Mouse (Mus musculus) erythroblast, embryonic 14.5 days (primary cell): ENCODE results near the gene Copg1. TPM values are rescaled to one million over a fixed set of nuclear protein-coding genes. Genes with fewer than 3 reads are reported as not detected.

ENCODE experiments used
- H3K27me3 ChIP-seq: 2 replicates; pipeline ENCODE4 v1.6.1; 2012; ENCODE audit warnings: inconsistent platforms; ENCODE audit not compliant: control insufficient read depth
- H3K36me3 ChIP-seq: 2 replicates; pipeline ENCODE4 v1.6.1; 2012; ENCODE audit warnings: mild to moderate bottlenecking, inconsistent platforms; ENCODE audit not compliant: control insufficient read depth
- H3K4me1 ChIP-seq: 2 replicates; pipeline ENCODE4 v1.6.1; 2012; ENCODE audit warnings: inconsistent platforms; ENCODE audit not compliant: control insufficient read depth
- H3K4me3 ChIP-seq: replicated peaks from 2 replicates; pipeline ENCODE3; 2012; ENCODE audit warnings: moderate library complexity, mild to moderate bottlenecking, inconsistent platforms
- H3K9me3 ChIP-seq: 2 replicates; pipeline ENCODE4 v1.6.1; 2012; ENCODE audit warnings: low read length, inconsistent platforms, mixed read lengths; ENCODE audit not compliant: control insufficient read depth
- GATA1 ChIP-seq: IDR thresholded peaks from 2 replicates; pipeline ENCODE4 v1.6.1; 2012; ENCODE audit warnings: low read length, inconsistent platforms, mixed read lengths
- TAL1 ChIP-seq: IDR thresholded peaks from 3 replicates; pipeline ENCODE4 v1.6.1; 2012; ENCODE audit warnings: low read length, inconsistent platforms, mixed read lengths
- polyA plus RNA-seq: library from polyadenylated mRNA; stranded (reverse); fragments of >175 nt; gene quantifications from 2 replicates; pipeline ENCODE4 v1.2.3, GENCODE M21; 2012

Copg1 gene
- polyA plus RNA-seq, 1 experiment = 0.85 TPM

DNA sequence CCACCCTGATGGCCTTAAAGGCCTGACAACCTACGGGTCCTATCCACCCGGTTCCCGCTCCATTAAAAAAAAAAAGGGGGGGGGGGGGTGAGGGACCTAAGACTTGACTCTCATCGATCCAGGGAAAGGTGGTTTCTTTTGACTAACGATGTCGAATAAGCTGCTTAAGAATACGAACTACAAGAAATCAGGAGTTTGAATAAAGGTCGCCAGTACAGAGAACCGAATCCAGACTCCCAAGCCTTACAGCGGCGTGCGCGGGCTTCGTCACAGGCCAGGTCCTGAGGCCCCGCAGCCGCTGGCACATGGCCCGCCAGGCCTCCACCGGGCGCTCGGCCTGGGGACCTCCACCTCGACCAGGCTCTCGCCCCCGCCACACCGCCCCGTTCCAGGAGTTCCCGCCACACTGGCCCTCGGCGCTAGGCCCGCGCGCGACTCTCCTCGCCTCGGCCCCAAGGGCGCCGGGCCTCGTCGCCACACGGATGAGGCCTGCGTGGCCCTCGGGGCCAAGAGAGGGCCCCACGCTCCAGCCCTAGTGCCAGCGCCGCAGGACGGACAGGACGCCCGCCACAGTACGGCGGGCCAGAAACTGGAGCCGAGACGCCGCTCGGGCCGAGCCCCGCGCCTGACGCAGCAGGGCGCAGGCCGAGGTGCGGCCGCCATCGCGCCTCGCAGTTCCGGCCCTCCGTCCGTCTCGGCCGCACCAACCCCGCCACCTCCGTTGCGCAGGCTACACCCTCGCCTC lies 37.3 kb upstream of the Copg1 start:
- H3K4me3 ChIP-seq = peak overlapping the region; percentile 100
- no peaks in the 10 kb centered on the region for H3K27me3 ChIP-seq
- peaks cover 41% of the 10 kb centered on the region for H3K36me3 ChIP-seq
- no peak for TF ChIP-seq TAL1
- TF ChIP-seq GATA1 = no peak
- H3K4me1 ChIP-seq = peaks cover 63% of the 10 kb centered on the region
- no peaks in the 10 kb centered on the region for H3K9me3 ChIP-seq

DNA sequence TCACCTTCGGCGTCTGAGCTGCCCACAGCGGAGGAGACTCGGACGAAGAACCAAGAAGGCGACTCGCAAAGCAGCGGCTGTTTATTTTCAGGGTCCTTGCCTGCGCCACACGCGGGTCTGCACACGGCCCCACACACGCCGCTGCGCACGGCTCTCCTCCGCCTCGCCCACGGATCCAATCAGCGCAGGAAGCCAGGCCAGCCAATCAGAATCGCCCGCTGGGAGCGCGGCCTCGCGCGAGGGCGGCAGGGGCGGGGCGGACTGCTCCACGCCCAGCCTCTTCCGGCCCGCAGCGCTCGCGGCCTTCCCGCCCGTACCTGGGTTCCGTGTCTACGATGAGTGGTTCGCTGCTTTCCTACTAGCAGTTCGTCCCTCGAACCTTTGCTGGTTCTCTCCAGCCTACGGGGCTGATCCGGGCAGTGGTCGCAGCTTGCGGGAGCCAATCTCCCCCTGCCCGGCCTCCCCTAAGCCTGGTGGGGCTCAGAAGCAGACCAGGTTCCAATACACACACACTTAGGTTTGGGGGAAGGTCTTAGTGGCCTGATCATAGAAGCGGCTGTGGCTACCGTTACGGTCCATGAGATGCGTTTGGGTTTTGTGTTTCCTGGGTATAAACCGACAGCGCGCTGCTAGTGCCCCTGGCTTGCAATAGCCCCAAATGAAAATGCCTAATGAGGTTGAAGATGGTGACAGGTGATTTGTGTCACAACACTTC lies 36.6 kb upstream of the Copg1 start, which contains the start of gene Cnbp:
TSS of gene Cnbp (minus strand) at position 207 of the 715 bp plus-strand sequence.
- TF ChIP-seq TAL1 (no peak), GATA1 (no peak)
- Histone ChIP-seq H3K36me3 (peaks cover 34% of the 10 kb centered on the region), H3K27me3 (no peaks in the 10 kb centered on the region), H3K9me3 (no peaks in the 10 kb centered on the region), H3K4me1 (peaks cover 62% of the 10 kb centered on the region), H3K4me3 (peak within 1 kb of the TSS; percentile 100)

DNA sequence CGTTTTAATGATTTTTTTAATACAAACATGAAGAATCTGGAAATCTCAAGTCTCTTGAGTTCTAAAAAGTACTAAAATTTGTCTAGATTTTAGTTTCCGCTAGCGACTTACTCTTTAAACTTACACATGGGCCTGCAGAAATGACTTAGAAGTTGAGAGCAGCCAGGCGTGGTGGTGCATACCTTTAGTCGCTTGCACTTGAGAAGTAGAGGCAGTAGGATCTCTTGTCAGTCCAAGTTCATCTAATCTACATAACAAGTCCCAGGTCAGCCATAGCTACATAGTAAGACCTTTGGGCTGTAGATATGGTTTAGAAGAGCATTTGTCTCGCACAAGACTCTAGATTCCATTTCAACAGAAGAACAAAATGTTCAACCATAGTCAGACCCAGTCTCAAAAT lies 35.7 kb upstream of the Copg1 start:
- TF ChIP-seq GATA1 (no peak), TAL1 (no peak)
- H3K4me1 ChIP-seq = peaks cover 56% of the 10 kb centered on the region
- no peaks in the 10 kb centered on the region for H3K9me3 ChIP-seq
- H3K27me3 ChIP-seq = peaks cover 6% of the 10 kb centered on the region
- H3K4me3 ChIP-seq = peak overlapping the region; percentile 100
- peaks cover 26% of the 10 kb centered on the region for H3K36me3 ChIP-seq

DNA sequence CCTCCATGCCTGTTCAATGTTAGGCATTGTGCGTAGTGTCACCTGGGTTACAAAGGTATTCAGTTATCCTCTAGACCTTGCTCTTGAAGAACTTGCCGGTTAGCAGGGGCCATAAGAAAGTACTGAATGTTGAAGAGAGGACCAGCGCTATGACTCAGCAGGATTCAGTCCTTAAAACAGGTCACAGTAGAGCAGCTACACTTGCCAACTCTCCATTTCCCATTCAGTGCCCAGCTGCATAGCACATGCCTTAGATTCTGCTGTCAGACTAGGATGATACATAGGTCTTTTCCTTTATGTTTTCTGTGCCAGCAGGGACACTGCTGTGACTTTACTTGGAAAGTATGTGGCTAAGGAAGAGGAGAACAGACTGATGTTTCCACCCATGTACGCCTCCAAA lies 34.2 kb upstream of the Copg1 start:
- no peak overlapping the region for H3K4me3 ChIP-seq
- peaks cover 10% of the 10 kb centered on the region for H3K36me3 ChIP-seq
- H3K4me1 ChIP-seq = peaks cover 41% of the 10 kb centered on the region

DNA sequence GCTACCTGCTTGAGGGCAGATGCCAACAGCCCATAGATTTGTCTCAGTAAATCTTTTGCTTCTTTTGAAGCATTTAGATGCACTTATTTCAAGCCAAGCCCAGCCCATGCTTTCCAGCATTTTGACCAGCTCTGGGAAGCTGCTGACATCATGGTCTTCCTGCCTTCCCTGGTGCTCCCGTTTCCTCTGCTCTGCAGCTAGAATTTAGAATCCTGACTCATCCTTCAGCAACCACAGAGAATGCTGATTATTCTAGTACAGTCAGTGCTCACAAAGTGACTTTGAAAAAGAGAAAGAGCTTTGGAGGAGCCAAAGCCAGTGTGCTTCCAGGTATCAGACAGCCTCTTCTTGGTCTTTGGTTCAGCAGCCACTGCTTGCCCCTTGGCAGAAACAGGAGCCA lies 30.5 kb upstream of the Copg1 start:
- no peaks in the 10 kb centered on the region for H3K9me3 ChIP-seq
- H3K36me3 ChIP-seq = no peaks in the 10 kb centered on the region
- no peak for TF ChIP-seq TAL1
- no peak overlapping the region for H3K4me3 ChIP-seq
- H3K4me1 ChIP-seq = peaks cover 22% of the 10 kb centered on the region
- peaks cover 13% of the 10 kb centered on the region for H3K27me3 ChIP-seq

More for the DNA sequence above, 34.2 kb upstream of the Copg1 start:
- TF ChIP-seq TAL1 (no peak), GATA1 (no peak)
- Histone ChIP-seq H3K9me3 (no peaks in the 10 kb centered on the region), H3K27me3 (peaks cover 13% of the 10 kb centered on the region)

DNA sequence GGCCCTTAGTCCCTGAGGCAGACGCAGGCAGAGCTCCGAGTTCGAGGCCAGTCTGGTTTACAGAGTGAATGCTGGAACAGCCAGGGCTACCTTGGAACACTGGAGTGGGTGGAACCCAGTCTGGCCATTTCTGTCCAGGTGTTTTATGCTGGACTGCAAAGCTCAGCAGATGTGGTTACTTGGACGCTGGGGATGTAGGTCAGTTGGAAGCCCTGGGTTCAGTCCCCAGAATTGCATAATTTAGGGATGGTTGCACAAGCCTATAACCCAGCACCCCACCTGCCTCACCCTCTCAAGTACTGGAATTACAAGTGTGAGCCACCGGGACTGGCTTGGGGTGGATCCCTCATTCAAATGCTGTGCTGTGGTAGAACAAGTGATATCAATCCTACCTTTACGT lies 21.4 kb upstream of the Copg1 start:
- Histone ChIP-seq H3K4me3 (no peak overlapping the region), H3K27me3 (no peaks in the 10 kb centered on the region), H3K9me3 (no peaks in the 10 kb centered on the region), H3K36me3 (no peaks in the 10 kb centered on the region), H3K4me1 (peaks cover 54% of the 10 kb centered on the region)
- no peak for TF ChIP-seq GATA1
- TF ChIP-seq TAL1 = no peak

DNA sequence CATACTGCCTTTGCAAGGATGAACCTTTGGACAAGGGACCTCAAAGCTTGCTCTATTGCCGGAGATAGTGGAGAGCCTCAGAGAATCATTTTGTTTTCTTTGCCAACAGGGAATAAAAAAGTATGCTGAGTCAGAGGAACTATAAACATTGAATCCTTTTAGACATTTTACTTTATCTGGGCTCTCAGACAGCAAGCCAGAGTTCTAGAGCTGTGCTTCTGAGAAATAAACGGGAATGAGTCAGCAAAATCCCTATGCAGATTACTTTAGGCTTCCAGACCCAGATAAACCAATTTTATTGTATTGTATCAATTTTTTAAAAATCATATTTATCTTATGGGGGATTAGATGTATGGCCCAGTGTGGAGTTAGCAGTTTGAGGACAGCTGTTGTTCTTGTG lies 20.4 kb upstream of the Copg1 start:
- no peak for TF ChIP-seq GATA1
- TF ChIP-seq TAL1 = no peak
- H3K36me3 ChIP-seq = no peaks in the 10 kb centered on the region
- H3K4me1 ChIP-seq = peaks cover 56% of the 10 kb centered on the region
- no peaks in the 10 kb centered on the region for H3K27me3 ChIP-seq
- no peaks in the 10 kb centered on the region for H3K9me3 ChIP-seq
- H3K4me3 ChIP-seq = no peak overlapping the region

DNA sequence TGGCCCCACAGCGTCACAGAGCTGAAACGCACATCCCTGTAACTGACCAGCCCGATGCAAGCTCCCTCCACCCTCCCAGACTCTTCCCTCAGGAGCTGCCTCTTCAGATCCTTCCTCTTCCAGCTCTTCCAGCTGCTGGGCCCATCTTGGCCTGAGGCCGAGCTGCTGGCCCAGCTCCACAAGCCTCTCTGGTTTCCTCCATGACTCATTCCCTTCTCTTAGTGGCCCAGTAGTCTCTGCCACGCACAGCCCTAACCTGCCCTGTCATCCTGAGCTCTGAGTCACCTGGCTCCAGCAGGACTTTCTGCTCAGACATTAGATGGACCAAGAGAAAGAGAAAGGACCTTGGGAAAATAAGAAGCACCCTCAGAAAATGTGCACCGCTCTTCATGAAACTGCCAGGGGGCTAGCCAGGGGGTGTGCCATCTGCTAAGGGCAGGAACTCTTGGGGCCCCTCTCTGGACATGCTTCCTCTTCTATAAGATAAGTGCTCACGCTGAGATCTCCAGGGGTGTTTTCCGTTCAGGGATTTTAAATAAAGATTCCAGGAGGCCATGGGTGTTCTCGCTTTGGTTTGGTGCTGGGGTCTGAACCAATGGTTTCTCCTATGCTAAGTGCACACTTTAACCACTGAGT lies 18.6 kb upstream of the Copg1 start:
- no peaks in the 10 kb centered on the region for H3K36me3 ChIP-seq
- H3K4me3 ChIP-seq = no peak overlapping the region
- H3K9me3 ChIP-seq = 0 out of 2 replicates have a peak, but pooled peaks cover under 1% of the 10 kb centered on the region
- no peaks in the 10 kb centered on the region for H3K27me3 ChIP-seq
- peaks cover 50% of the 10 kb centered on the region for H3K4me1 ChIP-seq
- TF ChIP-seq TAL1 (no peak), GATA1 (no peak)

DNA sequence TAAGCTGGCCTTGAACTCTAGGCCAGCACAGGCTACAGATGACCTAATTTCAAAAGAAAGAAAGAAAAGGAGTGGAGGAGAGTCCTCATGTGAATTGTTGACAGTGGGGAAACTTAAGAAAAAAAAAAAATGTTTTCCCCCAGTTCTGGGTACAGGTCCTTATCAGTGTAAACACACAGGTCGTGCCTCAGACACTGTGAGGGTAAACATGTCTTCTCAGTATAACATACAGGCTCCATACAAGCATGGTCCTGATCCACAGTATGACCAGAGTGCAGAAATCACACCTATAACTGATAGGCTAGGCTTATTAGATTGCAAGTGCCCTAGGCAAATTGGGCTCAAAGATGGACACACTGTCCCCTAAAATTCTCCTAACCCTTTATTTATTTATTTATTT lies 17.2 kb upstream of the Copg1 start:
- Histone ChIP-seq H3K4me1 (peaks cover 50% of the 10 kb centered on the region), H3K9me3 (0 out of 2 replicates have a peak, but pooled peaks cover 2% of the 10 kb centered on the region), H3K4me3 (no peak overlapping the region), H3K36me3 (no peaks in the 10 kb centered on the region), H3K27me3 (no peaks in the 10 kb centered on the region)
- TF ChIP-seq TAL1 = no peak
- no peak for TF ChIP-seq GATA1
